Mouse (Mus musculus): ENCODE measurements at regions not wholly inside any gene's neighbourhood (a gene's known extent, or its start where the extent isn't known, plus 50 kb on each side); places are given as distances from the start of the nearest gene placed in this dataset.

- no peak overlapping the region for H3K4me3 ChIP-seq (replicated peaks; ENCODE audit: insufficient read depth, low read depth, low read length)
- no peak overlapping the region for H3K27ac ChIP-seq (ENCODE audit: insufficient read depth, low read length)
- DNase-seq = no peak
- TF ChIP-seq CTCF (IDR thresholded peaks at IDR 0.05; ENCODE audit: borderline replicate concordance, insufficient read depth, low read depth, low read length) (no peak), POLR2A (IDR thresholded peaks at IDR 0.05; ENCODE audit: borderline replicate concordance, insufficient read depth, low read length) (no peak)
- 57% methylated on average over 7 of the region's 7 CpGs for WGBS
- no peaks in the 10 kb centered on the region for H3K4me1 ChIP-seq (ENCODE audit: control insufficient read depth, insufficient read depth, low read length)
- no peaks in the 10 kb centered on the region for H3K27me3 ChIP-seq (ENCODE audit: control insufficient read depth, insufficient read depth, low read length)
Observed at GRCm38 (mm10) chr12:106429991-106430390, 420.0 kb downstream of the Vrk1 start.

GRCm38 (mm10) chr12:106445151-106445550 is 435.1 kb downstream of the Vrk1 start:
- TF ChIP-seq CTCF (IDR thresholded peaks at IDR 0.05; ENCODE audit: borderline replicate concordance, insufficient read depth, low read depth, low read length) = no peak
- no peak for TF ChIP-seq POLR2A (IDR thresholded peaks at IDR 0.05; ENCODE audit: borderline replicate concordance, insufficient read depth, low read length)
- 12% methylated on average over 7 of the region's 7 CpGs for WGBS
- H3K27me3 ChIP-seq (ENCODE audit: control insufficient read depth, insufficient read depth, low read length) = no peaks in the 10 kb centered on the region; the same call in 1 of the 2 replicates
- no peak overlapping the region for H3K4me3 ChIP-seq (replicated peaks; ENCODE audit: insufficient read depth, low read depth, low read length)
- no peak overlapping the region for H3K27ac ChIP-seq (ENCODE audit: insufficient read depth, low read length)
- no peak for DNase-seq
- no peaks in the 10 kb centered on the region for H3K4me1 ChIP-seq (ENCODE audit: control insufficient read depth, insufficient read depth, low read length)

- H3K4me3 ChIP-seq (replicated peaks; ENCODE audit: insufficient read depth, low read depth, low read length) = no peak overlapping the region
- DNase-seq = no peak
- TF ChIP-seq CTCF (IDR thresholded peaks at IDR 0.05; ENCODE audit: borderline replicate concordance, insufficient read depth, low read depth, low read length) = no peak
- TF ChIP-seq POLR2A (IDR thresholded peaks at IDR 0.05; ENCODE audit: borderline replicate concordance, insufficient read depth, low read length) = no peak
- H3K27ac ChIP-seq (ENCODE audit: insufficient read depth, low read length) = no peak overlapping the region
- no peaks in the 10 kb centered on the region for H3K4me1 ChIP-seq (ENCODE audit: control insufficient read depth, insufficient read depth, low read length)
- no peaks in the 10 kb centered on the region; the same call in none of the 2 replicates for H3K27me3 ChIP-seq (ENCODE audit: control insufficient read depth, insufficient read depth, low read length)
- WGBS = 72% methylated on average over 10 of the region's 10 CpGs
Observed at GRCm38 (mm10) chr12:106445976-106446375, 435.9 kb downstream of the Vrk1 start.

GRCm38 (mm10) chr12:106446876-106447532 is 437.0 kb downstream of the Vrk1 start:
- H3K4me1 ChIP-seq (ENCODE audit: control insufficient read depth, insufficient read depth, low read length) = no peaks in the 10 kb centered on the region
- no peak for DNase-seq
- no peak overlapping the region for H3K4me3 ChIP-seq (replicated peaks; ENCODE audit: insufficient read depth, low read depth, low read length)
- TF ChIP-seq POLR2A (IDR thresholded peaks at IDR 0.05; ENCODE audit: borderline replicate concordance, insufficient read depth, low read length) = no peak
- no peak for TF ChIP-seq CTCF (IDR thresholded peaks at IDR 0.05; ENCODE audit: borderline replicate concordance, insufficient read depth, low read depth, low read length)
- WGBS = 64% methylated on average over 20 of the region's 20 CpGs
- no peaks in the 10 kb centered on the region; the same call in none of the 2 replicates for H3K27me3 ChIP-seq (ENCODE audit: control insufficient read depth, insufficient read depth, low read length)
- no peak overlapping the region for H3K27ac ChIP-seq (ENCODE audit: insufficient read depth, low read length)

GRCm38 (mm10) chr12:106448551-106448950 is 438.5 kb downstream of the Vrk1 start:
- 86% methylated on average over 6 of the region's 6 CpGs for WGBS

GRCm38 (mm10) chr12:106453491-106453890 is 443.5 kb downstream of the Vrk1 start:
- Histone ChIP-seq H3K4me3 (replicated peaks; ENCODE audit: insufficient read depth, low read depth, low read length) (no peak overlapping the region), H3K27ac (ENCODE audit: insufficient read depth, low read length) (no peak overlapping the region), H3K27me3 (ENCODE audit: control insufficient read depth, insufficient read depth, low read length) (no peaks in the 10 kb centered on the region; the same call in none of the 2 replicates), H3K4me1 (ENCODE audit: control insufficient read depth, insufficient read depth, low read length) (no peaks in the 10 kb centered on the region)
- no peak for DNase-seq
- WGBS = 57% methylated on average over 13 of the region's 13 CpGs
- no peak for TF ChIP-seq POLR2A (IDR thresholded peaks at IDR 0.05; ENCODE audit: borderline replicate concordance, insufficient read depth, low read length)
- TF ChIP-seq CTCF (IDR thresholded peaks at IDR 0.05; ENCODE audit: borderline replicate concordance, insufficient read depth, low read depth, low read length) = no peak

More at GRCm38 (mm10) chr12:106448551-106448950, 438.5 kb downstream of the Vrk1 start:
- Histone ChIP-seq H3K4me3 (replicated peaks; ENCODE audit: insufficient read depth, low read depth, low read length) (no peak overlapping the region), H3K4me1 (ENCODE audit: control insufficient read depth, insufficient read depth, low read length) (no peaks in the 10 kb centered on the region), H3K27ac (ENCODE audit: insufficient read depth, low read length) (no peak overlapping the region), H3K27me3 (ENCODE audit: control insufficient read depth, insufficient read depth, low read length) (no peaks in the 10 kb centered on the region; the same call in none of the 2 replicates)
- TF ChIP-seq CTCF (IDR thresholded peaks at IDR 0.05; ENCODE audit: borderline replicate concordance, insufficient read depth, low read depth, low read length) (no peak), POLR2A (IDR thresholded peaks at IDR 0.05; ENCODE audit: borderline replicate concordance, insufficient read depth, low read length) (no peak)
- DNase-seq = no peak

- 41% methylated on average over 6 of the region's 6 CpGs for WGBS
- TF ChIP-seq POLR2A (IDR thresholded peaks at IDR 0.05; ENCODE audit: borderline replicate concordance, insufficient read depth, low read length) = no peak
- no peak for TF ChIP-seq CTCF (IDR thresholded peaks at IDR 0.05; ENCODE audit: borderline replicate concordance, insufficient read depth, low read depth, low read length)
- no peaks in the 10 kb centered on the region; the same call in 1 of the 2 replicates for H3K27me3 ChIP-seq (ENCODE audit: control insufficient read depth, insufficient read depth, low read length)
Observed at GRCm38 (mm10) chr12:106458215-106458614, 448.2 kb downstream of the Vrk1 start.

GRCm38 (mm10) chr12:106460650-106461049 is 450.6 kb downstream of the Vrk1 start:
- no peak for DNase-seq
- 76% methylated on average over 7 of the region's 7 CpGs for WGBS
- TF ChIP-seq POLR2A (IDR thresholded peaks at IDR 0.05; ENCODE audit: borderline replicate concordance, insufficient read depth, low read length) (no peak), CTCF (IDR thresholded peaks at IDR 0.05; ENCODE audit: borderline replicate concordance, insufficient read depth, low read depth, low read length) (no peak)

More at GRCm38 (mm10) chr12:106458215-106458614, 448.2 kb downstream of the Vrk1 start:
- no peak for DNase-seq
- H3K4me1 ChIP-seq (ENCODE audit: control insufficient read depth, insufficient read depth, low read length) = no peaks in the 10 kb centered on the region
- no peak overlapping the region for H3K4me3 ChIP-seq (replicated peaks; ENCODE audit: insufficient read depth, low read depth, low read length)
- no peak overlapping the region for H3K27ac ChIP-seq (ENCODE audit: insufficient read depth, low read length)

More at GRCm38 (mm10) chr12:106460650-106461049, 450.6 kb downstream of the Vrk1 start:
- Histone ChIP-seq H3K4me1 (ENCODE audit: control insufficient read depth, insufficient read depth, low read length) (no peaks in the 10 kb centered on the region), H3K4me3 (replicated peaks; ENCODE audit: insufficient read depth, low read depth, low read length) (no peak overlapping the region), H3K27ac (ENCODE audit: insufficient read depth, low read length) (no peak overlapping the region), H3K27me3 (ENCODE audit: control insufficient read depth, insufficient read depth, low read length) (no peaks in the 10 kb centered on the region; the same call in 1 of the 2 replicates)

Measured in cerebellum, adult 2 months (tissue).